Mouse (Mus musculus): Measurements from ENCODE around the gene Wdhd1. TPM values are rescaled to one million over a fixed set of nuclear protein-coding genes. Genes with fewer than 3 reads are reported as not detected.

The Wdhd1 gene
- polyA plus RNA-seq, 1 experiment from 2014 or later: 5.2 TPM

DNA sequence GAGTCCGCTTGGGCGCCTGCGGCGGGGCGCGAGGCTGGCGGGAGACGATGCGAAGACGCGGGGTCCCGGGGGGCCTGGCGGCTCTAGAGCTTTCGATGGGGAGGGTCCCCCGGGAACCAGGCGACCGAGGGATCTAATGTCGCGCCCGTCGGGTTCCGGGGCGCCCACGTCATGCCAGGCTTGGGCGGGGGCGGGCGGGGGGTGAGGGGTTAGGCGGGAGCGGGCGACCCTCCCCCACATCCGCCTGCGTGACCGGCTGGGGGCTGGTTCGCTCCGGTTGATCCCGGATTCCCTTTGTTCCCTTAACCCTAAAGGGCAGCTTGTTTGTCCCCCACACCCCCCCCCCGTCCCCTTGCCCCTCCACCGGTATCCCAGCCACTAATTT, 21.7 kb upstream of the Wdhd1 start:
- no peak for TF ChIP-seq CTCF (IDR thresholded peaks at IDR 0.05; ENCODE audit: low read depth)
- no peak for TF ChIP-seq EP300 (optimal IDR thresholded peaks at IDR 0.05)
- H3K9me3 ChIP-seq (ENCODE audit: control insufficient read depth, low read length): no peaks in the 10 kb centered on the region
- H3K4me1 ChIP-seq (replicated peaks; ENCODE audit: control insufficient read depth, insufficient read depth): 0 out of 2 replicates have a peak, but pooled peaks cover 8% of the 10 kb centered on the region
- peak overlapping the region; percentile 96 for H3K9ac ChIP-seq (ENCODE audit: low read length)
- peak overlapping the region; percentile 96 for H3K27ac ChIP-seq (replicated peaks)
- H3K4me3 ChIP-seq (ENCODE audit: low read depth, low read length): peak overlapping the region; percentile 99
- peak overlapping the region; percentile 56 for H3K4me2 ChIP-seq (replicated peaks; ENCODE audit: low read depth)
- no peaks in the 10 kb centered on the region for H3K36me3 ChIP-seq (ENCODE audit: control insufficient read depth, insufficient read depth, low read length)
- under 1% methylated on average over 22 of the region's 38 CpGs for WGBS
- DNase-seq (ENCODE audit: low spot score) (no peak), ATAC-seq (ENCODE audit: low FRiP score, low TSS enrichment) (peak; percentile 46)
- no peaks in the 10 kb centered on the region for H3K27me3 ChIP-seq (ENCODE audit: control insufficient read depth, insufficient read depth, low read length)

DNA sequence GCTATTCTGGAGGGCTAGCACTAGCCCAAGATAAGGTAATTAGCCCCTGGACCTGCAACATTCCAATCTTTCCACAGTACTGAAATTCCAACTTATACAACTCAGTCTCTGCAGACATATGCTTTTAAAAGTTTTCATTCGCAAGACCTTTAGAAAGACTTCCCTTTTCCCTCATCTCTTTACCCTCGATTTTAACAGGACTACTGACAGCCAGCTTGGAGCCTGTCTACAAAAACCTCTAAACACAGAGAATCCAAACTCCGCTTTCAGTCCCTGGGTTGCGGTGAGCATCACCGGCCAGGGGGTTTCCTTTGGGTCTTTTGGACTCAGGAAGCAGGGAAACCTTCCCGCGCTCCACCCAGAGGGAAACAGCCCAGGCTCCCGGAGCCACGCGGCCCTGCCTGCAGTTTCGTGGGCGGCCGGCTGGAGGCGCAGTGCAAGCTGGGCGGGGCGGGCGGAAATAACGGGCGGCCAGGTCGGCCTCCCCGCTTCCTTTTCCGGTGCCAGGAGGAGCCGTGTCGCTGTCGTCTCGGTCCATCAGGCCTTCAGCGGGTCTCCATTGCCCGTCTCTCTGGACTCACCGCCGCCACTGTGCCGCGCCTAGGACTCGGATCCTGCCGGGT, 21.2 kb upstream of the Wdhd1 start, which contains the start of gene Mapk1ip1l:
Gene Mapk1ip1l, plus strand, starts transcription at position 482 of the 623 bp plus-strand sequence.
- peak within 1 kb of the TSS; percentile 56 for H3K4me2 ChIP-seq (replicated peaks; ENCODE audit: low read depth)
- H3K9ac ChIP-seq (ENCODE audit: low read length): peak within 1 kb of the TSS; percentile 96
- no peaks in the 10 kb centered on the region for H3K36me3 ChIP-seq (ENCODE audit: control insufficient read depth, insufficient read depth, low read length)
- 0 out of 2 replicates have a peak, but pooled peaks cover 8% of the 10 kb centered on the region for H3K4me1 ChIP-seq (replicated peaks; ENCODE audit: control insufficient read depth, insufficient read depth)
- peak; percentile 94 for DNase-seq (ENCODE audit: low spot score)
- no peaks in the 10 kb centered on the region for H3K9me3 ChIP-seq (ENCODE audit: control insufficient read depth, low read length)
- H3K4me3 ChIP-seq (ENCODE audit: low read depth, low read length): peak within 1 kb of the TSS; percentile 99
- peak; percentile 92 for ATAC-seq (ENCODE audit: low FRiP score, low TSS enrichment)
- WGBS: under 1% methylated on average over 32 of the region's 34 CpGs
- peak within 1 kb of the TSS; percentile 96 for H3K27ac ChIP-seq (replicated peaks)
- H3K27me3 ChIP-seq (ENCODE audit: control insufficient read depth, insufficient read depth, low read length): no peaks in the 10 kb centered on the region
- TF ChIP-seq EP300 (optimal IDR thresholded peaks at IDR 0.05): no peak
- TF ChIP-seq CTCF (IDR thresholded peaks at IDR 0.05; ENCODE audit: low read depth): peak; percentile 97

GRCm38 (mm10) chr14:47296232-47296631, 19.6 kb upstream of the Wdhd1 start:
- no peak for DNase-seq (ENCODE audit: low spot score)
- Histone ChIP-seq H3K27ac (replicated peaks) (no peak overlapping the region), H3K4me1 (replicated peaks; ENCODE audit: control insufficient read depth, insufficient read depth) (0 out of 2 replicates have a peak, but pooled peaks cover 8% of the 10 kb centered on the region), H3K4me2 (replicated peaks; ENCODE audit: low read depth) (no peak overlapping the region), H3K27me3 (ENCODE audit: control insufficient read depth, insufficient read depth, low read length) (no peaks in the 10 kb centered on the region), H3K9me3 (ENCODE audit: control insufficient read depth, low read length) (no peaks in the 10 kb centered on the region), H3K9ac (ENCODE audit: low read length) (no peak overlapping the region), H3K4me3 (ENCODE audit: low read depth, low read length) (no peak overlapping the region), H3K36me3 (ENCODE audit: control insufficient read depth, insufficient read depth, low read length) (no peaks in the 10 kb centered on the region)
- no peak for TF ChIP-seq CTCF (IDR thresholded peaks at IDR 0.05; ENCODE audit: low read depth)
- ATAC-seq (ENCODE audit: low FRiP score, low TSS enrichment): no peak
- WGBS: 44% methylated on average over 2 of the region's 2 CpGs

GRCm38 (mm10) chr14:47294136-47294535, 17.5 kb upstream of the Wdhd1 start:
- Histone ChIP-seq H3K27ac (replicated peaks) (no peak overlapping the region), H3K4me3 (ENCODE audit: low read depth, low read length) (no peak overlapping the region), H3K9ac (ENCODE audit: low read length) (no peak overlapping the region), H3K27me3 (ENCODE audit: control insufficient read depth, insufficient read depth, low read length) (no peaks in the 10 kb centered on the region), H3K36me3 (ENCODE audit: control insufficient read depth, insufficient read depth, low read length) (peaks cover 6% of the 10 kb centered on the region), H3K9me3 (ENCODE audit: control insufficient read depth, low read length) (no peaks in the 10 kb centered on the region), H3K4me1 (replicated peaks; ENCODE audit: control insufficient read depth, insufficient read depth) (0 out of 2 replicates have a peak, but pooled peaks cover 4% of the 10 kb centered on the region), H3K4me2 (replicated peaks; ENCODE audit: low read depth) (no peak overlapping the region)
- no peak for ATAC-seq (ENCODE audit: low FRiP score, low TSS enrichment)
- 40% methylated on average over 4 of the region's 4 CpGs for WGBS
- DNase-seq (ENCODE audit: low spot score): no peak
- TF ChIP-seq EP300 (optimal IDR thresholded peaks at IDR 0.05): no peak
- TF ChIP-seq CTCF (IDR thresholded peaks at IDR 0.05; ENCODE audit: low read depth): no peak

DNA sequence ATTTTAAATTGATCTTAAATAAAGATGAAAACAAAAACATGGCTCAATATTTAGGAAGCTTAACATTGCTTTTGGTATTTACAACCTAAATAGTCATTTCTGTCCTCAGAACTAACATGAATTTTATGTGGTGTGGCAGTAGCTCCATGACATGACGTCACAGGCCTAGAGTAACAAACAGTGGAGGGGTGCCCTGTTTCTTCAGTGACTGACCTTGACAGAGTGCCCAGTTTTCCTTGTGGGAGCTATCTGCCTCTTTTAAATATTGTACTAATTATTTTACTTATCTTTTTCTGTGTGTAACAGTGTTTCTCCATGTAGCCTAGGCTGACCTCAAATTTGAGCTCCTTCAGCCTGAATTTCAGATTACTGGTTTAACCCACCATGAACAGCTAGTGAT, 15.1 kb upstream of the Wdhd1 start:
- ATAC-seq (ENCODE audit: low FRiP score, low TSS enrichment) (no peak), DNase-seq (ENCODE audit: low spot score) (no peak)
- no peaks in the 10 kb centered on the region for H3K4me1 ChIP-seq (replicated peaks; ENCODE audit: control insufficient read depth, insufficient read depth)
- no peaks in the 10 kb centered on the region for H3K27me3 ChIP-seq (ENCODE audit: control insufficient read depth, insufficient read depth, low read length)
- no peak overlapping the region for H3K4me3 ChIP-seq (ENCODE audit: low read depth, low read length)
- no peak overlapping the region for H3K27ac ChIP-seq (replicated peaks)
- no peak overlapping the region for H3K9ac ChIP-seq (ENCODE audit: low read length)
- TF ChIP-seq CTCF (IDR thresholded peaks at IDR 0.05; ENCODE audit: low read depth) (no peak), EP300 (optimal IDR thresholded peaks at IDR 0.05) (no peak)
- 64% methylated on average over 1 of the region's 1 CpGs for WGBS
- H3K9me3 ChIP-seq (ENCODE audit: control insufficient read depth, low read length): no peaks in the 10 kb centered on the region
- peaks cover 6% of the 10 kb centered on the region for H3K36me3 ChIP-seq (ENCODE audit: control insufficient read depth, insufficient read depth, low read length)
- no peak overlapping the region for H3K4me2 ChIP-seq (replicated peaks; ENCODE audit: low read depth)

GRCm38 (mm10) chr14:47287021-47287420, 10.4 kb upstream of the Wdhd1 start:
- no peak for DNase-seq (ENCODE audit: low spot score)
- Histone ChIP-seq H3K4me2 (replicated peaks; ENCODE audit: low read depth) (no peak overlapping the region), H3K4me3 (ENCODE audit: low read depth, low read length) (no peak overlapping the region), H3K9ac (ENCODE audit: low read length) (no peak overlapping the region), H3K9me3 (ENCODE audit: control insufficient read depth, low read length) (no peaks in the 10 kb centered on the region), H3K36me3 (ENCODE audit: control insufficient read depth, insufficient read depth, low read length) (peaks cover 6% of the 10 kb centered on the region), H3K27ac (replicated peaks) (no peak overlapping the region), H3K27me3 (ENCODE audit: control insufficient read depth, insufficient read depth, low read length) (no peaks in the 10 kb centered on the region), H3K4me1 (replicated peaks; ENCODE audit: control insufficient read depth, insufficient read depth) (no peaks in the 10 kb centered on the region)
- 86% methylated on average over 5 of the region's 5 CpGs for WGBS
- no peak for ATAC-seq (ENCODE audit: low FRiP score, low TSS enrichment)
- TF ChIP-seq EP300 (optimal IDR thresholded peaks at IDR 0.05) (no peak), CTCF (IDR thresholded peaks at IDR 0.05; ENCODE audit: low read depth) (no peak)
